Mouse (Mus musculus): ENCODE data around the gene Dync1i2. TPM values are rescaled to one million over a fixed set of nuclear protein-coding genes. Genes with fewer than 3 reads are reported as not detected.

The Dync1i2 gene
- polyA plus RNA-seq (2016; fragmentation: Nextera tagmentation; extraction: Ambion mirVana), result 177 and 200 TPM in 2 replicates

DNA sequence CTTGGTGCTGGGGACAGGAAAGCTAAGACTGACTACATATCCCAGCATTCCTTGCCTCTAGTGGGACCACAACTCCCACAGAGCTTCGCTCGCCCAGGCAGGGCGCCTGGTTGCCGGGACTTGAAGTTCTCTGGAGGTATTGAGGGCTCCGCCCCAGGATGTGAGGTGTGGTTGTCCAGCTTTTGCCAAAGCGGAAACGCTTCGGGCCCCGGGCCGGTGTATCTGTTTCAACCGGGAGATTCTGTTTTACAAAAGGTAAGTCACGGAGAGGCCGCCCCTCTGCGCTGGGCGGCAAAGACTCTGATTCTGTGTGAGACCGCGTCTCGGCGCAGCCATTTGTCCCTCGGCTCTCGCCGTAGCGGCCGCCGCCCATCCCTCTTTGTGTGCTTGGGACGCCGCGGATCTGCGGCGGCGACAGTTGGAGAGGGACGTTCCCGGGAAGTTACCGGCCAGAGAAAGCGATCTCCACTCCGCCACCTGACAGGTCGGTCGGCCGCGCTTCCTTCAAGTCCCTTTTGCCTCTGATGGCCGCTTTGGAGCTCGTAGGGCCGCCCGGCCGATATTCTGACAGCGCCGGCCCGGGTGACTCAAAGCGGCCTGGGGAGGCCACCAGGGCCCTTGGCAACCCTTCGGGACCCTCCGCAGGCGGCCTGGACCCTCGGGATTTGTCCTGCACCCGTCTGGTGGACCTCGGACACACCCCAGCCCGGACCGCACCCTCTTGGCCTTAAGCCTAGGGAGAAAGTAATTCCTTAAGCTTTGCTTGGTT is at the start of gene Dync1i2:
TSS of gene Dync1i2 (plus strand) at position 116 of the 769 bp plus-strand sequence.
- Histone ChIP-seq H3K27ac (peak within 1 kb of the TSS; percentile 85), H3K9me3 (replicated peaks) (no peaks in the 10 kb centered on the region)
- WGBS, result under 1% methylated on average over 57 of the region's 57 CpGs

DNA sequence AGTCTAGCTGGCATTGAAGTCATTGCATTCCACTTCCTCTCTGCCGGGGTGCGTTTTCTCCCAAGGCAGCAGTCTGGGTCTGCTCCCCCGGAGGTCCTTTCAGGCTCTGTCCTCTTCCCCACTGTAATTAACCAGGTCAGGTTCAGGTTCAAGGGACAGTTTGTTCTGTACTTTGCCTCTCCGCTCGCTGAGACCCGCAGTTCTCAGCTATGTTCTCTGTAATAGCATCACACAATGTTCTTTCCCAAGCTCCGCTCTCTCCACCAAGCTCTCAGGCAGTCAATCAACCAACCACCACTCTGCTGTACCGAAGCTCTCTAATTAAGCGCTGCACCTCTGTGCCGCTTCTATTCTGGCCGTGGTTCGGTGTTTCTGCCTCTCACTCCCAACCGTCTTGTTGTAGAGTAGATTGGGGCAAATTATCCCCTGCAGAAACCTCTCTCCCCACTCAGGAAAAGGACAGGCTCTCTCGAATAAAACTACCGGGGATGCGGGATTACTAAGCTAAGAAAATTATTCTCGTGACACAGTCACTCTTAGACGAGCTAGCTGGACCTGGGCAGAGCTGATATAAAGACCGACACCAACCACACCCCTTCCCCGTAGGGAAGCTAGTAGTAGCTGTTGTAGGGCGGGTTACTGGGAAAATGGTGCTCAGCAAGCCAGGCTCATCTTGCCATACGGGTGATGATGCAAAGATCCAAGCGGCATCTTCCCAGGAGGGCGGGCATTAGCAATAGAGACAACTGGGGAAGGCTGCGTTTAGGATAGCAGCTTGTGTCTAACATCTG is 48.5 kb upstream of the Dync1i2 start:
- Histone ChIP-seq H3K27me3 (no peaks in the 10 kb centered on the region), H3K4me2 (replicated peaks) (no peak overlapping the region), H3K9ac (no peak overlapping the region), H3K27ac (no peak overlapping the region), H3K4me3 (no peak overlapping the region), H3K9me3 (replicated peaks) (no peaks in the 10 kb centered on the region), H3K36me3 (no peaks in the 10 kb centered on the region), H3K4me1 (peaks cover 14% of the 10 kb centered on the region; the same call in 1 of the 2 replicates)
- 86% methylated on average over 25 of the region's 25 CpGs for WGBS
- no peak for ATAC-seq (ENCODE audit: low FRiP score)

More for the DNA sequence above, at the start of gene Dync1i2:
- Histone ChIP-seq H3K9ac (peak within 1 kb of the TSS; percentile 96), H3K4me1 (peaks cover 11% of the 10 kb centered on the region), H3K36me3 (peaks cover 20% of the 10 kb centered on the region), H3K4me3 (peak within 1 kb of the TSS; percentile 89), H3K4me2 (replicated peaks) (peak within 1 kb of the TSS; percentile 52), H3K27me3 (no peaks in the 10 kb centered on the region)
- ATAC-seq (ENCODE audit: low FRiP score), result peak; percentile 100

- Histone ChIP-seq H3K27ac (no peak overlapping the region), H3K4me1 (no peaks in the 10 kb centered on the region), H3K9me3 (replicated peaks) (no peaks in the 10 kb centered on the region), H3K9ac (no peak overlapping the region), H3K27me3 (no peaks in the 10 kb centered on the region), H3K36me3 (no peaks in the 10 kb centered on the region), H3K4me3 (no peak overlapping the region), H3K4me2 (replicated peaks) (no peak overlapping the region)
- no peak for ATAC-seq (ENCODE audit: low FRiP score)
- whole genome bisulfite sequencing, result 85% methylated on average over 4 of the region's 4 CpGs
These were observed 44.3 kb upstream of the Dync1i2 start for GRCm38 (mm10) chr2:71167211-71167610.

- ATAC-seq (ENCODE audit: low FRiP score), result no peak
- Histone ChIP-seq H3K4me1 (no peaks in the 10 kb centered on the region), H3K27me3 (no peaks in the 10 kb centered on the region), H3K4me2 (replicated peaks) (no peak overlapping the region), H3K27ac (no peak overlapping the region), H3K9me3 (replicated peaks) (no peaks in the 10 kb centered on the region), H3K36me3 (no peaks in the 10 kb centered on the region), H3K9ac (no peak overlapping the region), H3K4me3 (no peak overlapping the region)
- WGBS, result 38% methylated on average over 10 of the region's 10 CpGs
These were observed 43.0 kb upstream of the Dync1i2 start for GRCm38 (mm10) chr2:71168461-71169021.

DNA sequence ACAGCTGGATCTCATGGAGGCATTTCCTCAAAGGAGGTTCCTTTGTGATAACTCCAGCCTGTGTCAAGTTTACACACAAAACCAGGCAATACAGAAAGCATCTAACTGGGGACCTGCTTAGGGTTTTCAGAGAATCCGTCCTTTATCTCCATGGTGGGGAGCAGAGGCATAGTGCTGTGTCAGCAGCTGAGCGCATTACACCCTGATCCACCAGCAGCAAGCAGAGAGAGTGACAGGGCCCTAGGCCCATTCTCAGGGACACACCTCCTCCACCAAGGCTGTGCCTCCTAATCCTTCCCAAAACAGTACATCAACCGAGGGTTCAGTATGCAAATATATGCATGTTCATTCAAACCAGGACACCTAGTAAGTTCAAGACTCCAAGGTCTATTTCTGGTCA is 38.5 kb upstream of the Dync1i2 start:
- H3K9ac ChIP-seq, result no peak overlapping the region
- no peak overlapping the region for H3K4me3 ChIP-seq
- 0 out of 2 replicates have a peak, but pooled peaks cover 3% of the 10 kb centered on the region for H3K4me1 ChIP-seq
- no peaks in the 10 kb centered on the region for H3K36me3 ChIP-seq
- WGBS, result 57% methylated on average over 3 of the region's 3 CpGs
- H3K4me2 ChIP-seq (replicated peaks), result no peak overlapping the region
- no peaks in the 10 kb centered on the region for H3K27me3 ChIP-seq
- ATAC-seq (ENCODE audit: low FRiP score), result no peak
- no peak overlapping the region for H3K27ac ChIP-seq
- no peaks in the 10 kb centered on the region for H3K9me3 ChIP-seq (replicated peaks)

DNA sequence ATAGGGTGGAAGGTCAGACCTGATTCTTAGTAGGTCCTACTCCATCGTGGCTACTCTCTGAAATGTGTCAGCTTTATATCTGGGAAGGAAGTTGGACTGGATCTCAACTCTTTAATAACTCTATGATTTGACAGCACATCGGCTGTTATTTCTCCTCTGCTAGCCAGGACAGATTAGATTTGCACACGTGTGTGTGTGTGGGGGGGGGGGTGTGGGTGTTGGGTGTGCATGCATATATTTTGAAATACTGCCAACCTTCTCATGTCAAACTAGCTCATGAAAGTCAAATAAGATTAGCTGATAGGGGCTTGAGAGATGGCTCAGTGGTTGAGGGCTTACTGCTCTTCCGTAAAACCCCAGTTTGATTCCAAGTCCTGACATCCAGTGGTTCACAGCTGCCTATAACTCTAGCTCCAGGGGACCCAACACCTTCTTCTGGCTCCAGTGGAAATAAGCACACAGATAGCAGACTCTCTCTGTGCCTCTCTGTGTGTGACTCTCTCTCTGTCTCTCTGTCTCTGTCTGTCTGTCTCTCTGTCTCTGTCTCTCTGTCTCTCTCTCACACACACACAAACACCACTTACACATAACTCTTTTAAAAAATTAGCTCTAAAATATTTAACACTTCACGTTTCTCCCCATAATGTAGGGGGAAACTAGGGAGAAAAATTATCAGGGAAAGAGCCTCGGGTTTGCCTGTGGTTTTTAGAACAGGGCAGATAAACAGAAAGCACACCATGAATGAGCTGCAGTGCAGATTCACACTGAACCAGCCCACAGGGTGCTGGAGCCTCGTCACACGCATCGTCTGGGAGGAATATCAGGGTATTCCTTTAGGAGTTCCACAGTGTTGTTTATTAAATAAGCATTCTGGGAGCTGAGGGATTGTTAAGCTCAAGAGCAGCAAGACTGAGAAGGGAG is 34.9 kb upstream of the Dync1i2 start:
- H3K4me2 ChIP-seq (replicated peaks), result no peak overlapping the region
- no peak overlapping the region for H3K27ac ChIP-seq
- no peaks in the 10 kb centered on the region for H3K36me3 ChIP-seq
- ATAC-seq (ENCODE audit: low FRiP score), result no peak
- H3K4me3 ChIP-seq, result no peak overlapping the region
- no peaks in the 10 kb centered on the region for H3K27me3 ChIP-seq
- no peak overlapping the region for H3K9ac ChIP-seq
- 71% methylated on average over 9 of the region's 9 CpGs for WGBS
- 0 out of 2 replicates have a peak, but pooled peaks cover 3% of the 10 kb centered on the region for H3K4me1 ChIP-seq
- 0 out of 2 replicates have a peak, but pooled peaks cover 4% of the 10 kb centered on the region for H3K9me3 ChIP-seq (replicated peaks)

- H3K36me3 ChIP-seq, result no peaks in the 10 kb centered on the region
- no peak overlapping the region for H3K4me3 ChIP-seq
- H3K4me2 ChIP-seq (replicated peaks), result no peak overlapping the region
- H3K27me3 ChIP-seq, result no peaks in the 10 kb centered on the region
- no peak overlapping the region for H3K9ac ChIP-seq
- ATAC-seq (ENCODE audit: low FRiP score), result no peak
- 0 out of 2 replicates have a peak, but pooled peaks cover 3% of the 10 kb centered on the region for H3K4me1 ChIP-seq
- 71% methylated on average over 1 of the region's 1 CpGs for WGBS
- H3K27ac ChIP-seq, result no peak overlapping the region
- H3K9me3 ChIP-seq (replicated peaks), result 0 out of 2 replicates have a peak, but pooled peaks cover 4% of the 10 kb centered on the region
These were observed 34.3 kb upstream of the Dync1i2 start for GRCm38 (mm10) chr2:71177250-71177615.

DNA sequence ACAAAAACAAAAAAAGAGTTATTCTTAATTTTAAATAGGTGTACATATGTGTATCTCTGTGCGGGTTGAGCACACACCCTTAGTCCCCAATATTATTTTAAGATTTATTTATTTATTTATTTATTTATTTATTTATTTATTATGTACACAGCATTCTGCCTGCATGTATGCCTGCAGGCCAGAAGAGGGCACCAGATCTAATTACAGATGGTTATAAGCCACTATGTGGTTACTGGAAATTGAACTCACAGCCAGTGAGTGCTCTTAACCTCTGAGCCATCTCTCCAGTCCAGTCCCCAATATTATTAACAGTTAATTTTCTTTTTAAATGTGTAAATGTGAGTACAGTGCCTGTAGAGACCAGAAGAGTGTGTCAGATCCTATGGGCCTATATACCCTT is 33.7 kb upstream of the Dync1i2 start:
- Histone ChIP-seq H3K36me3 (no peaks in the 10 kb centered on the region), H3K27ac (no peak overlapping the region), H3K27me3 (no peaks in the 10 kb centered on the region), H3K4me2 (replicated peaks) (no peak overlapping the region), H3K9ac (no peak overlapping the region), H3K9me3 (replicated peaks) (0 out of 2 replicates have a peak, but pooled peaks cover 4% of the 10 kb centered on the region), H3K4me3 (no peak overlapping the region), H3K4me1 (0 out of 2 replicates have a peak, but pooled peaks cover 3% of the 10 kb centered on the region)
- 100% methylated on average over 1 of the region's 1 CpGs for WGBS
- ATAC-seq (ENCODE audit: low FRiP score), result no peak

DNA sequence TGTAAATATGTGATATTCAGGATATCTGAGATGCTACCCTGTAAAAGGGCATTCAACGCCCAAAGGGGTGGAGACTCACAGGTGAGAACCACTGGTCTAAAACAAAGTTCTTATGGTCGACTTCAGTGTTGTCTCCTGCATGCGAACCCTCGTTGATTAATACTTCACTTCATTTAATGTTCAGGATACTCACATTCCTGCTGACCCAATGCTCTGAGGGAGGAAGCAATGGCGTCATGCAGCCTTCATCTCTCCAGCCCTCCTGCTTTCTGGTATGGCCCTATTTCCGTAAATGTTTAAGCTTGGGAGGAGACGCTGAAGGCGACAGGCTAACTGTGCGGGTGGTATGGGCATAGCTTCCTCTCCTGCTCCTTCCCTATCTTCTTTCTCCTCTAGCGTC is 31.8 kb upstream of the Dync1i2 start:
- Histone ChIP-seq H3K9ac (no peak overlapping the region), H3K4me1 (0 out of 2 replicates have a peak, but pooled peaks cover 3% of the 10 kb centered on the region), H3K27me3 (no peaks in the 10 kb centered on the region), H3K4me2 (replicated peaks) (no peak overlapping the region), H3K4me3 (no peak overlapping the region), H3K9me3 (replicated peaks) (0 out of 2 replicates have a peak, but pooled peaks cover 4% of the 10 kb centered on the region), H3K36me3 (no peaks in the 10 kb centered on the region), H3K27ac (no peak overlapping the region)
- 89% methylated on average over 10 of the region's 10 CpGs for WGBS
- no peak for ATAC-seq (ENCODE audit: low FRiP score)

- Histone ChIP-seq H3K36me3 (no peaks in the 10 kb centered on the region), H3K27ac (no peak overlapping the region), H3K9ac (no peak overlapping the region), H3K27me3 (no peaks in the 10 kb centered on the region), H3K4me2 (replicated peaks) (no peak overlapping the region), H3K4me1 (0 out of 2 replicates have a peak, but pooled peaks cover 3% of the 10 kb centered on the region), H3K4me3 (no peak overlapping the region), H3K9me3 (replicated peaks) (0 out of 2 replicates have a peak, but pooled peaks cover 4% of the 10 kb centered on the region)
- no peak for ATAC-seq (ENCODE audit: low FRiP score)
- 63% methylated on average over 8 of the region's 8 CpGs for WGBS
These were observed 30.8 kb upstream of the Dync1i2 start for GRCm38 (mm10) chr2:71180566-71181217.

GRCm38 (mm10) chr2:71187950-71188349 is 23.6 kb upstream of the Dync1i2 start:
- Histone ChIP-seq H3K9me3 (replicated peaks) (no peaks in the 10 kb centered on the region), H3K4me1 (peaks cover 19% of the 10 kb centered on the region), H3K4me3 (no peak overlapping the region), H3K9ac (no peak overlapping the region), H3K36me3 (no peaks in the 10 kb centered on the region), H3K27ac (no peak overlapping the region), H3K4me2 (replicated peaks) (no peak overlapping the region), H3K27me3 (no peaks in the 10 kb centered on the region; the same call in 1 of the 2 replicates)
- ATAC-seq (ENCODE audit: low FRiP score), result no peak
- 69% methylated on average over 3 of the region's 3 CpGs for WGBS

Data from hindbrain, embryonic 12.5 days (tissue).